Mouse (Mus musculus): Measurements from ENCODE around the gene Mcpt9. TPM values are rescaled to one million over a fixed set of nuclear protein-coding genes. Genes with fewer than 3 reads are reported as not detected.

Gene Mcpt9
- not detected for polyA plus RNA-seq (2015; fragmentation: Illumina TruSeq; extraction: RNeasy Lipid Tissue Mini Kit (QIAGEN cat#74804); ENCODE audit: insufficient read depth, low replicate concordance)

DNA sequence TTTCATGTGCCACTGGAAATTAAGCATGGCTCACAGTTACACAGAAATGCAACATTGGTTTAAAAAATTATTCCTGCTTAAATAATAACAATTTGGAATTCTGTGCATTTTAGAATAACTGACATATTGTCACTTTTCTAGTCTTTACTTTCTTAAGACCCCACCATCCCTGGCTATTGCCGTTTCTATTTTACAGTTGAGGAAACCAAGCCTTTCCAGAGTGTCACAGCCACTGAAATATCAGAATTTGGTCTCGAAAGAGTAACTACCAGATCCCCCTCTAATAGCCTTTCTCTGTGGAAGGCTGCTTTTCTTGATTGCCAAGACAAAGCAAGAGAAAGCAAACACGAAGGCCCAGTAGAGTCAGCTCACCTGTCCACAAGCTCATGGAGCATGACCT lies at the start of gene Mcpt9:
Gene Mcpt9 (minus strand): TSS at position 101 of the 400 bp plus-strand sequence.

GRCm38 (mm10) chr14:56062213-56062612 lies 31.9 kb upstream of the Mcpt9 start, which contains the start of gene Mcpt4:
Gene Mcpt4 (minus strand): TSS chr14:56062313.

GRCm38 (mm10) chr14:56041792-56042191 lies 11.5 kb upstream of the Mcpt9 start, which contains the start of gene Mcpt2:
Gene Mcpt2 (plus strand): TSS chr14:56042041.

DNA sequence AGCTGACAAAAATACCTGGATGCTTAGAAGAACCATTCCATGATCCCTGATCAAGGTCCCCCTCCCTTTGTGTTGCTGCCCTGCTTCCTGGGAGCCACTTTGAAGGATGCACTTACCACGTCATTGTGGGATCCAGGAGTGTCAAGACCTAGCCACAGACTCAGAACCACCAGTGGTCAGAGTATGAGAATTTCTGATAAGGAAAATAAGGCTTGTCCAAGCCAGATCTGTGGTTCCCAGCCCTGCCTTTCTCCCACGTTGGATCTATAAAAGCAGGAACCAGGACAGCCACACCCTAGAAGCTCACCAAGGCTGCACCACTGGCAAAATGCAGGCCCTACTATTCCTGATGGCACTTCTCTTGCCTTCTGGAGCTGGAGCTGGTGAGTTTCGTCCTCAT lies 12.6 kb downstream of the Mcpt9 start, which contains the start of gene Mcpt1:
Gene Mcpt1 (plus strand): TSS at position 301 of the 400 bp plus-strand sequence.

Other genes with a start within 250 kb of the Mcpt9 start
- 3.7 TPM for gene Adcy4, start 246.4 kb downstream of the Mcpt9 start, polyA plus RNA-seq (2015; fragmentation: Illumina TruSeq; extraction: RNeasy Lipid Tissue Mini Kit (QIAGEN cat#74804); ENCODE audit: insufficient read depth, low replicate concordance)
- gene Ripk3, start 241.6 kb downstream of the Mcpt9 start, polyA plus RNA-seq (2015; fragmentation: Illumina TruSeq; extraction: RNeasy Lipid Tissue Mini Kit (QIAGEN cat#74804); ENCODE audit: insufficient read depth, low replicate concordance): 53.5 TPM
- gene Nfatc4, start 207.4 kb downstream of the Mcpt9 start, polyA plus RNA-seq (2015; fragmentation: Illumina TruSeq; extraction: RNeasy Lipid Tissue Mini Kit (QIAGEN cat#74804); ENCODE audit: insufficient read depth, low replicate concordance): 3.8 TPM
- 2.3 TPM for gene Nynrin, start 176.5 kb downstream of the Mcpt9 start, polyA plus RNA-seq (2015; fragmentation: Illumina TruSeq; extraction: RNeasy Lipid Tissue Mini Kit (QIAGEN cat#74804); ENCODE audit: insufficient read depth, low replicate concordance)
- gene Cbln3, start 146.1 kb downstream of the Mcpt9 start, polyA plus RNA-seq (2015; fragmentation: Illumina TruSeq; extraction: RNeasy Lipid Tissue Mini Kit (QIAGEN cat#74804); ENCODE audit: insufficient read depth, low replicate concordance): 0.12 TPM
- 59.4 TPM for gene Khnyn, start 145.5 kb downstream of the Mcpt9 start, polyA plus RNA-seq (2015; fragmentation: Illumina TruSeq; extraction: RNeasy Lipid Tissue Mini Kit (QIAGEN cat#74804); ENCODE audit: insufficient read depth, low replicate concordance)
- 28.8 TPM for gene Sdr39u1, start 130.2 kb downstream of the Mcpt9 start, polyA plus RNA-seq (2015; fragmentation: Illumina TruSeq; extraction: RNeasy Lipid Tissue Mini Kit (QIAGEN cat#74804); ENCODE audit: insufficient read depth, low replicate concordance)
- 4.4 TPM for gene Cma1, start 85.8 kb downstream of the Mcpt9 start, polyA plus RNA-seq (2015; fragmentation: Illumina TruSeq; extraction: RNeasy Lipid Tissue Mini Kit (QIAGEN cat#74804); ENCODE audit: insufficient read depth, low replicate concordance)
- gene Cma2, start 79.5 kb downstream of the Mcpt9 start, polyA plus RNA-seq (2015; fragmentation: Illumina TruSeq; extraction: RNeasy Lipid Tissue Mini Kit (QIAGEN cat#74804); ENCODE audit: insufficient read depth, low replicate concordance): not detected
- gene Mcpt1, start 12.5 kb downstream of the Mcpt9 start, polyA plus RNA-seq (2015; fragmentation: Illumina TruSeq; extraction: RNeasy Lipid Tissue Mini Kit (QIAGEN cat#74804); ENCODE audit: insufficient read depth, low replicate concordance): not detected
- gene Mcpt2, start 11.5 kb upstream of the Mcpt9 start, polyA plus RNA-seq (2015; fragmentation: Illumina TruSeq; extraction: RNeasy Lipid Tissue Mini Kit (QIAGEN cat#74804); ENCODE audit: insufficient read depth, low replicate concordance): 0.32 TPM
- 3.9 TPM for gene Mcpt4, start 31.8 kb upstream of the Mcpt9 start, polyA plus RNA-seq (2015; fragmentation: Illumina TruSeq; extraction: RNeasy Lipid Tissue Mini Kit (QIAGEN cat#74804); ENCODE audit: insufficient read depth, low replicate concordance)
- 0.79 TPM for gene Mcpt8, start 54.8 kb upstream of the Mcpt9 start, polyA plus RNA-seq (2015; fragmentation: Illumina TruSeq; extraction: RNeasy Lipid Tissue Mini Kit (QIAGEN cat#74804); ENCODE audit: insufficient read depth, low replicate concordance)
- gene Ctsg, start 72.1 kb upstream of the Mcpt9 start, polyA plus RNA-seq (2015; fragmentation: Illumina TruSeq; extraction: RNeasy Lipid Tissue Mini Kit (QIAGEN cat#74804); ENCODE audit: insufficient read depth, low replicate concordance): 0.68 TPM
- gene Gzme, start 90.1 kb upstream of the Mcpt9 start, polyA plus RNA-seq (2015; fragmentation: Illumina TruSeq; extraction: RNeasy Lipid Tissue Mini Kit (QIAGEN cat#74804); ENCODE audit: insufficient read depth, low replicate concordance): not detected
- not detected for gene Gzmd, start 102.1 kb upstream of the Mcpt9 start, polyA plus RNA-seq (2015; fragmentation: Illumina TruSeq; extraction: RNeasy Lipid Tissue Mini Kit (QIAGEN cat#74804); ENCODE audit: insufficient read depth, low replicate concordance)
- gene Gzmg, start 129.1 kb upstream of the Mcpt9 start, polyA plus RNA-seq (2015; fragmentation: Illumina TruSeq; extraction: RNeasy Lipid Tissue Mini Kit (QIAGEN cat#74804); ENCODE audit: insufficient read depth, low replicate concordance): not detected
- not detected for gene Gzmn, start 144.1 kb upstream of the Mcpt9 start, polyA plus RNA-seq (2015; fragmentation: Illumina TruSeq; extraction: RNeasy Lipid Tissue Mini Kit (QIAGEN cat#74804); ENCODE audit: insufficient read depth, low replicate concordance)
- not detected for gene Gzmf, start 180.9 kb upstream of the Mcpt9 start, polyA plus RNA-seq (2015; fragmentation: Illumina TruSeq; extraction: RNeasy Lipid Tissue Mini Kit (QIAGEN cat#74804); ENCODE audit: insufficient read depth, low replicate concordance)
- gene Gzmc, start 204.2 kb upstream of the Mcpt9 start, polyA plus RNA-seq (2015; fragmentation: Illumina TruSeq; extraction: RNeasy Lipid Tissue Mini Kit (QIAGEN cat#74804); ENCODE audit: insufficient read depth, low replicate concordance): 0.48 TPM
- 8.5 TPM for gene Gzmb, start 231.8 kb upstream of the Mcpt9 start, polyA plus RNA-seq (2015; fragmentation: Illumina TruSeq; extraction: RNeasy Lipid Tissue Mini Kit (QIAGEN cat#74804); ENCODE audit: insufficient read depth, low replicate concordance)